Mouse (Mus musculus) limb, embryonic 10.5 days (tissue): ENCODE results near the gene Ccdc28b. TPM values are rescaled to one million over a fixed set of nuclear protein-coding genes. Genes with fewer than 3 reads are reported as not detected.

Experiments used
- DNase-seq: peaks from one replicate; pipeline ENCODE4 v3.0.0-alpha.2; 2017; ENCODE audit warnings: low spot score
- H3K27ac ChIP-seq: fragments of 300-500 bp; sonication (generic); 2 replicates; pipeline ENCODE4 v1.5.1; 2016; ENCODE audit warnings: mild to moderate bottlenecking
- H3K27me3 ChIP-seq: fragments of 300-500 bp; sonication (generic); 2 replicates; pipeline ENCODE4 v1.6.1; 2016; ENCODE audit warnings: low read depth, mild to moderate bottlenecking; ENCODE audit not compliant: poor library complexity, severe bottlenecking
- H3K36me3 ChIP-seq: fragments of 300-500 bp; sonication (generic); 2 replicates; pipeline ENCODE4 v1.6.1; 2016; ENCODE audit warnings: mild to moderate bottlenecking, moderate library complexity
- H3K4me1 ChIP-seq: fragments of 300-500 bp; sonication (generic); 2 replicates; pipeline ENCODE4 v1.6.1; 2016
- H3K4me3 ChIP-seq: fragments of 300-500 bp; sonication (generic); 2 replicates; pipeline ENCODE4 v1.5.1; 2016; ENCODE audit warnings: mild to moderate bottlenecking, moderate library complexity
- H3K9me3 ChIP-seq: fragments of 300-500 bp; sonication (generic); replicated peaks from 2 replicates; pipeline ENCODE4 v1.6.1; 2016; ENCODE audit warnings: mild to moderate bottlenecking
- WGBS: fragments of 180-500 bp; shearing (Covaris S2); methylation state at CpG from one replicate; pipeline ENCODE4 v1.1.7; 2016; 5-methylcytosine and 5-hydroxymethylcytosine counted together
- polyA plus RNA-seq: library from polyadenylated mRNA; unstranded; fragments of >200 nt; fragmentation: Nextera tagmentation; extraction: Ambion mirVana; gene quantifications from 2 replicates; pipeline ENCODE4 v1.2.1, GENCODE M21; 2016

Ccdc28b gene
- polyA plus RNA-seq, 1 experiment from 2014 or later, result 42.3 TPM

GRCm38 (mm10) chr4:129573430-129573829 lies 50.3 kb downstream of the Ccdc28b start, which contains the start of gene Lck:
Gene Lck (minus strand): TSS chr4:129573641.
- H3K9me3 ChIP-seq, result no peaks in the 10 kb centered on the region
- 0 out of 2 replicates have a peak, but pooled peaks cover 3% of the 10 kb centered on the region for H3K27me3 ChIP-seq
- WGBS, result 90% methylated on average over 8 of the region's 8 CpGs
- peaks cover 25% of the 10 kb centered on the region for H3K4me1 ChIP-seq
- peak within 1 kb of the TSS; percentile 32; the same call in 1 of the 2 replicates for H3K27ac ChIP-seq
- H3K36me3 ChIP-seq, result no peaks in the 10 kb centered on the region
- no peak for DNase-seq
- H3K4me3 ChIP-seq, result no peak within 1 kb of the TSS

- DNase-seq, result no peak
- WGBS, result 98% methylated on average over 4 of the region's 4 CpGs
- H3K4me1 ChIP-seq, result peaks cover 25% of the 10 kb centered on the region
- no peak overlapping the region for H3K4me3 ChIP-seq
- H3K9me3 ChIP-seq, result no peaks in the 10 kb centered on the region
- no peaks in the 10 kb centered on the region for H3K27me3 ChIP-seq
- no peak overlapping the region; the same call in 1 of the 2 replicates for H3K27ac ChIP-seq
- H3K36me3 ChIP-seq, result no peaks in the 10 kb centered on the region
Measured at GRCm38 (mm10) chr4:129573093-129573370, 50.7 kb downstream of the Ccdc28b start.

GRCm38 (mm10) chr4:129572236-129573092 lies 51.3 kb downstream of the Ccdc28b start:
- H3K4me3 ChIP-seq, result no peak overlapping the region
- H3K36me3 ChIP-seq, result no peaks in the 10 kb centered on the region
- no peak overlapping the region; the same call in 1 of the 2 replicates for H3K27ac ChIP-seq
- DNase-seq, result no peak
- H3K4me1 ChIP-seq, result peaks cover 25% of the 10 kb centered on the region
- no peaks in the 10 kb centered on the region for H3K9me3 ChIP-seq
- 90% methylated on average over 13 of the region's 13 CpGs for WGBS
- H3K27me3 ChIP-seq, result no peaks in the 10 kb centered on the region

- no peaks in the 10 kb centered on the region for H3K27me3 ChIP-seq
- DNase-seq, result no peak
- H3K36me3 ChIP-seq, result no peaks in the 10 kb centered on the region
- H3K4me3 ChIP-seq, result no peak overlapping the region
- H3K9me3 ChIP-seq, result no peaks in the 10 kb centered on the region
- H3K4me1 ChIP-seq, result peaks cover 17% of the 10 kb centered on the region
- WGBS, result 73% methylated on average over 8 of the region's 8 CpGs
- H3K27ac ChIP-seq, result no peak overlapping the region
Measured at GRCm38 (mm10) chr4:129571551-129572084, 52.1 kb downstream of the Ccdc28b start.

- no peak overlapping the region for H3K4me3 ChIP-seq
- no peaks in the 10 kb centered on the region for H3K36me3 ChIP-seq
- no peak for DNase-seq
- no peak overlapping the region for H3K27ac ChIP-seq
- 91% methylated on average over 6 of the region's 6 CpGs for WGBS
- H3K9me3 ChIP-seq, result no peaks in the 10 kb centered on the region
- H3K4me1 ChIP-seq, result peaks cover 12% of the 10 kb centered on the region
- H3K27me3 ChIP-seq, result no peaks in the 10 kb centered on the region
Measured at GRCm38 (mm10) chr4:129570028-129570427, 53.7 kb downstream of the Ccdc28b start.

Other genes starting within 250 kb of the Ccdc28b start
- gene Zbtb8a, start 245.8 kb downstream of the Ccdc28b start, polyA plus RNA-seq, result 6.3 and 8.0 TPM in 2 replicates
- gene Zbtb8b, start 183.1 kb downstream of the Ccdc28b start, polyA plus RNA-seq, result 0.59 and 1.1 TPM in 2 replicates
- 19.9 and 20.5 TPM in 2 replicates for gene Bsdc1, start 162.4 kb downstream of the Ccdc28b start, polyA plus RNA-seq
- gene Tssk3, start 132.9 kb downstream of the Ccdc28b start, polyA plus RNA-seq, result 0.11 TPM in 1 of 2 replicates, not detected in the other
- not detected in 2 replicates for gene Fam229a, start 132.8 kb downstream of the Ccdc28b start, polyA plus RNA-seq
- gene Marcksl1, start 110.4 kb downstream of the Ccdc28b start, polyA plus RNA-seq, result 1,533 and 1,561 TPM in 2 replicates
- 308 and 336 TPM in 2 replicates for gene Hdac1, start 81.2 kb downstream of the Ccdc28b start, polyA plus RNA-seq
- 10.3 and 13.5 TPM in 2 replicates for gene Lck, start 50.3 kb downstream of the Ccdc28b start, polyA plus RNA-seq
- 2.6 and 5.1 TPM in 2 replicates for gene Fam167b, start 45.4 kb downstream of the Ccdc28b start, polyA plus RNA-seq
- 322 and 358 TPM in 2 replicates for gene Eif3i, start 23.3 kb downstream of the Ccdc28b start, polyA plus RNA-seq
- gene Tmem234, start 23.3 kb downstream of the Ccdc28b start, polyA plus RNA-seq, result 228 and 231 TPM in 2 replicates
- gene Dcdc2b, start 9.7 kb downstream of the Ccdc28b start, polyA plus RNA-seq, result 1.7 and 1.8 TPM in 2 replicates
- 30.2 and 34.7 TPM in 2 replicates for gene Iqcc, start 4.8 kb downstream of the Ccdc28b start, polyA plus RNA-seq
- gene Txlna, start 17.1 kb upstream of the Ccdc28b start, polyA plus RNA-seq, result 109 and 122 TPM in 2 replicates
- 14.8 TPM in 2 replicates for gene Kpna6, start 48.8 kb upstream of the Ccdc28b start, polyA plus RNA-seq
- 16.0 TPM in 2 replicates for gene Tmem39b, start 72.9 kb upstream of the Ccdc28b start, polyA plus RNA-seq
- gene Khdrbs1, start 118.4 kb upstream of the Ccdc28b start, polyA plus RNA-seq, result 156 and 179 TPM in 2 replicates
- gene Ptp4a2, start 187.3 kb upstream of the Ccdc28b start, polyA plus RNA-seq, result 298 and 321 TPM in 2 replicates